Mouse (Mus musculus) embryonic facial prominence, embryonic 13.5 days (tissue): ENCODE data around the gene Greb1. TPM values are rescaled to one million over a fixed set of nuclear protein-coding genes. Genes with fewer than 3 reads are reported as not detected.

Experiments used
- ATAC-seq: fragments of 200-750 bp; cut with Nextera tagmentation; 2 replicates; pipeline ENCODE4 v1.8.0; 2017; ENCODE audit warnings: low read depth; ENCODE audit not compliant: insufficient number of reproducible peaks, insufficient read depth, low FRiP score, low TSS enrichment
- H3K27ac ChIP-seq: fragments of 300-500 bp; sonication (generic); 2 replicates; pipeline ENCODE4 v1.5.1; 2015; ENCODE audit warnings: moderate library complexity, mild to moderate bottlenecking, inconsistent platforms
- H3K27me3 ChIP-seq: fragments of 300-500 bp; sonication (generic); 2 replicates; pipeline ENCODE4 v1.6.1; 2015; ENCODE audit warnings: mild to moderate bottlenecking, inconsistent platforms
- H3K36me3 ChIP-seq: fragments of 300-500 bp; sonication (generic); 2 replicates; pipeline ENCODE4 v1.6.1; 2015; ENCODE audit warnings: mild to moderate bottlenecking, inconsistent platforms
- H3K4me1 ChIP-seq: fragments of 300-500 bp; sonication (generic); 2 replicates; pipeline ENCODE4 v1.6.1; 2015; ENCODE audit warnings: inconsistent platforms
- H3K4me2 ChIP-seq: fragments of 300-500 bp; sonication (generic); 2 replicates; pipeline ENCODE4 v1.6.1; 2015; ENCODE audit warnings: moderate library complexity, mild to moderate bottlenecking, inconsistent platforms
- H3K4me3 ChIP-seq: fragments of 300-500 bp; sonication (generic); 2 replicates; pipeline ENCODE4 v1.5.1; 2015; ENCODE audit warnings: mild to moderate bottlenecking, inconsistent platforms
- H3K9ac ChIP-seq: fragments of 300-500 bp; sonication (generic); 2 replicates; pipeline ENCODE4 v1.6.1; 2015; ENCODE audit warnings: mild to moderate bottlenecking, inconsistent platforms
- H3K9me3 ChIP-seq: fragments of 300-500 bp; sonication (generic); 2 replicates; pipeline ENCODE4 v1.6.1; 2016; ENCODE audit warnings: inconsistent platforms
- WGBS: fragments of 180-500 bp; shearing (Covaris S2); methylation state at CpG from one replicate; pipeline ENCODE4 v1.1.7; 2015; ENCODE audit warnings: mixed read lengths; 5-methylcytosine and 5-hydroxymethylcytosine counted together
- polyA plus RNA-seq: library from polyadenylated mRNA; unstranded; fragments of >200 nt; fragmentation: Nextera tagmentation; extraction: Ambion mirVana; gene quantifications from 2 replicates; pipeline ENCODE4 v1.2.1, GENCODE M21; 2015

Gene Greb1
- polyA plus RNA-seq, 1 experiment from 2014 or later, result 2.8 TPM

DNA sequence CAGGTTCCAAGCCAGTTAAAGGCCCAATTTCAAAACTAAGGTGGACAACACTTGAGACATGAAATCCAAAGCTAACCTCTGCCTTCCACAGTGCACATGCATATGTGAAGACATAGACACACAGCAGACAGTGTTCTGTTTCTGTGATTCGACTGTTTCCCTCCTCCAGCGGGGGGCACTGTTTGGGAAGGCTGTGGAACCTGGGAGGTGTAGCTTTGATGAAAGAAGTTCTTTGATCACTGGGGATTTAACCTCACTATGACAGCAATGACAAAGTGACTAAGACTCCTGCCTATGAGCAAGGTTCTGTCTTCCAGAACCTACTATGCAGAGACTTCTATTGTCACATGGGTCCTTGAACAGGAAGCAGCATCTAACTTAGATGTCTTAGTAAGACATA, 29.1 kb upstream of the Greb1 start:
- peaks cover 42% of the 10 kb centered on the region for H3K36me3 ChIP-seq
- WGBS, result 79% methylated on average over 2 of the region's 2 CpGs
- ATAC-seq, result no peak
- H3K9ac ChIP-seq, result no peak overlapping the region
- H3K4me2 ChIP-seq, result no peak overlapping the region
- no peaks in the 10 kb centered on the region for H3K27me3 ChIP-seq
- no peak overlapping the region for H3K27ac ChIP-seq
- H3K9me3 ChIP-seq, result no peaks in the 10 kb centered on the region
- no peaks in the 10 kb centered on the region for H3K4me1 ChIP-seq
- no peak overlapping the region for H3K4me3 ChIP-seq

DNA sequence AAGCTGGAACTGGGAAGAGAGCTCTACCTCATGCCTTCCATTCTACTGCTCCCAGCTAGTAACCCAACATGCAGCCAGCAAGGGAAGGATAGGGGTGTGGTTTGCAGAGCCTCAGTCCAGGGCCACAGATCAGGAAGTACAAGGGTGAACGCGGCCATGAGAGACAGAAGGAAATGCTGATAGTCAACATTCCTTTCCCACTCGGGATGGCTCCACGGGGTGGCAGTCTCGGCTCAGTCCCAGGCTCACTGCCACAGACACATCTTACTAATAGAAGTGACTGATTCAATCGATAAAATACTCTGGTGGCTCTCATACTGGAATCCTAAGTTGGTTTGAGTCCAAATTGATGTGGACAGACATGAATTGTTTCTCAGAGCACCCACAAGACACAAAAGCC, 27.8 kb upstream of the Greb1 start:
- no peak overlapping the region for H3K27ac ChIP-seq
- H3K36me3 ChIP-seq, result peaks cover 53% of the 10 kb centered on the region
- 77% methylated on average over 6 of the region's 6 CpGs for WGBS

DNA sequence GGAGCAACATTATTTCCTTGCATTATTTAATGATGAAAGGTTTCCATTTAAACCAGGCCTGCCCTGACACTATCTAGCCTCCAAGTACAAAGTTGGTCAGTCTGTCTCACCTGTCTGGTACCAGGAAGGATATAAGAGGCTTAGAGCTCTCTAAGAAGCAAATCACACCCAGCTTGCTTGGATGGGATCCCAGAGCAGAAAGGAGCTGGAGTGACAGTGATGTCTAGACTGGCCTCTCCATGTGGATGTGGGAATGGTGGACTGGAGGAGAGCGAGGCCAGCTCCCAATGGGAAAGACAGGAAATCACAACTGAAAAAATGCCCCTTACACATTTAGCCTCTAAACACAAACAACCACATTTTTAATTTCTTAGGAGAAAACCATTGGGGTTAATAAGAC, 23.0 kb upstream of the Greb1 start:
- Histone ChIP-seq H3K27me3 (no peaks in the 10 kb centered on the region), H3K36me3 (peaks cover 90% of the 10 kb centered on the region), H3K27ac (no peak overlapping the region), H3K9me3 (no peaks in the 10 kb centered on the region), H3K4me3 (no peak overlapping the region), H3K4me2 (no peak overlapping the region), H3K4me1 (no peaks in the 10 kb centered on the region), H3K9ac (no peak overlapping the region)
- 88% methylated on average over 1 of the region's 1 CpGs for WGBS
- no peak for ATAC-seq

More for the DNA sequence above, 27.8 kb upstream of the Greb1 start:
- ATAC-seq, result no peak
- H3K9ac ChIP-seq, result no peak overlapping the region
- no peaks in the 10 kb centered on the region for H3K27me3 ChIP-seq
- no peaks in the 10 kb centered on the region for H3K9me3 ChIP-seq
- H3K4me3 ChIP-seq, result no peak overlapping the region
- no peak overlapping the region for H3K4me2 ChIP-seq
- no peaks in the 10 kb centered on the region for H3K4me1 ChIP-seq

DNA sequence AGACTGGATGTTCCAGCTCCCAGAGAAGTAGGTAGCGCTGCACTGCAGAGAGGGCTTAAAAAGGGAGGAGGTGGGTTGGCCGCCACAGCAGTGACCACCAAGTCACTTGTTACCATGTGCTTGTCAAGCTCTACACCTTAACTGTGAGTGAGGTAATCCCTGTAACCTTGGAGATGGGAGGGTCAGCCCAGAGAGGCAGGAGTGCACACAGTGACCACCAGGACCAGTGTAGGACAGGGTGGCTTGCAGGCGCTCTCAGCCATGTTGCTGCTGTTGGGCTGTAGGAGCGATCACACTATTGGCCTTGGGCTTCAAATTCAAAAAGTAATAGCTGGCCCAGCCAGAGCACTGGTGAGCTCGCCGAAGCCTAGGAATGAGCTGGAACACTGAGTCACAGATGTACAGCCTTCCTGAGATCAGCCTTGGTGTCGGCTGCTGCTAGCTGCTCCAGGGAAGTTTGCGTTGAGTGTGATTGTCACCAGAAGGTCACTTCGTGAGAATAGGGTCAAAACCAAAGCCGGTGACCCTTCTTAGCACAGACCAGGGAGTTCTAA, 21.6 kb upstream of the Greb1 start:
- Histone ChIP-seq H3K9me3 (no peaks in the 10 kb centered on the region), H3K36me3 (peaks cover 88% of the 10 kb centered on the region)

DNA sequence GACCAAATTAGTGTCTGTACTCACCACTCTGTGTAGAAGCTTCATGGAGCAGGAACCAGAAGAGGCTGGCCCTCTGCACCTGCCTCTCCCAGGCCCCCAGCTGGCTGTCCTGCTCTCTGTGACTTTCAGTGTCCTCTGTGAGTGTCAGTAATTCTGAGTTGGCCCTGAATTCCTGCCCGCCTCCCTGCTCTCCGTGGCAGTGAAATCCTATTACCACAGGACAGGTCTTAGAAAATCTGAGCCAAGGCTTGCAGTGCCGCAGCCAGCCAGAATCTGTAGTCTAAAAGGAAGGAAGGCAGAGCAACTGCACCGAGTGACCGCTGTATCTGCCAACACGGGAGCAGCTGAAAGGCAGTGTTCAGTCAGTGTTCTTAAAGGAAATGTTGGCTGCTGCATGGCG, 20.1 kb upstream of the Greb1 start:
- H3K36me3 ChIP-seq, result peaks cover 92% of the 10 kb centered on the region
- no peak for ATAC-seq
- H3K4me1 ChIP-seq, result no peaks in the 10 kb centered on the region
- H3K4me2 ChIP-seq, result no peak overlapping the region
- H3K4me3 ChIP-seq, result no peak overlapping the region
- no peaks in the 10 kb centered on the region for H3K27me3 ChIP-seq
- H3K9ac ChIP-seq, result no peak overlapping the region
- H3K9me3 ChIP-seq, result no peaks in the 10 kb centered on the region
- H3K27ac ChIP-seq, result no peak overlapping the region
- WGBS, result 84% methylated on average over 7 of the region's 7 CpGs

More for the DNA sequence above, 21.6 kb upstream of the Greb1 start:
- WGBS, result 94% methylated on average over 10 of the region's 10 CpGs
- Histone ChIP-seq H3K4me2 (no peak overlapping the region), H3K27me3 (no peaks in the 10 kb centered on the region), H3K9ac (no peak overlapping the region), H3K27ac (no peak overlapping the region), H3K4me3 (no peak overlapping the region), H3K4me1 (no peaks in the 10 kb centered on the region)
- no peak for ATAC-seq

DNA sequence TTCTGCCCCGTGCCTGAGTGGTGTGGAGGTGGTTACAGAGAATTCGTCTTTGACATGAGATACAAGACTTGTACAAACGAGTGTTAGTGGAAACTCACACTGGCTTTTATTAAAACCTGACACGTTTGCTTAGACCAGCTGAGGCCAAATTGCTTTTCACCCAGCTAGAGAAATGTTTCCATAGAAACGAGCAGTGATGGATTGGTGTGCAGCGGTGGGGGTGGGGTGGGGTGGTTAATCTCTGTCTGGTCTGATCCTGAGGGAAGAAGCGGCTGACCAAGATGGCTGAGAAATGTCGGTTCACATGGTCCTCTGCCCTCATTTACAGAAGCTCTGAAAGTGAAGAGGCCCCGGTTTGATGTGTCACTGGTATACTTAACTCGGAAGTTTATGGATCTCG, 17.8 kb upstream of the Greb1 start:
- H3K4me3 ChIP-seq, result no peak overlapping the region
- no peak overlapping the region for H3K9ac ChIP-seq
- peaks cover 73% of the 10 kb centered on the region for H3K36me3 ChIP-seq
- 57% methylated on average over 11 of the region's 11 CpGs for WGBS
- no peaks in the 10 kb centered on the region for H3K9me3 ChIP-seq
- H3K4me2 ChIP-seq, result no peak overlapping the region
- ATAC-seq, result no peak
- no peaks in the 10 kb centered on the region for H3K27me3 ChIP-seq
- no peaks in the 10 kb centered on the region for H3K4me1 ChIP-seq
- no peak overlapping the region for H3K27ac ChIP-seq

DNA sequence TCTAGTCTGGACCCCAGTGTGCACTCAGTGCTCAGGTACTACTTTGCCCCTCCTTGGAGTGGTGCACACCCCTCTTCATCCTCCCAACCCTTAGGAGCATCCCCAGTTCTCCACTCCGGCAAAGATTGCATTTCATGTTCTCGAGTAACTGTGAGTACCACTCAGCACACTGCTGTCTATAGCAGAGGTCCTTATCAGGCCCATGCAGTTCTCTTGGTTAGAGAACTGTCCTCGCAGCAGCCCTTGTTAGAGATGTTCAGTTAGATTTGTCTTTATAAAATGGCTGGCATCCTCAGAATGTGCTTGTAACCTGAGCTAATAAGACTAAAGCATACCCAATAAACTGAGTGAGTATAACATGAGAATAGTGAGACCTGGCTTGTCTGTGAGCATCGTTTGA, 16.5 kb upstream of the Greb1 start:
- no peak overlapping the region for H3K4me2 ChIP-seq
- H3K4me1 ChIP-seq, result peaks cover 10% of the 10 kb centered on the region
- H3K36me3 ChIP-seq, result peaks cover 62% of the 10 kb centered on the region
- WGBS, result 84% methylated on average over 4 of the region's 4 CpGs
- no peak overlapping the region for H3K4me3 ChIP-seq
- H3K27me3 ChIP-seq, result no peaks in the 10 kb centered on the region
- H3K9me3 ChIP-seq, result no peaks in the 10 kb centered on the region
- ATAC-seq, result no peak
- H3K27ac ChIP-seq, result no peak overlapping the region
- H3K9ac ChIP-seq, result no peak overlapping the region

DNA sequence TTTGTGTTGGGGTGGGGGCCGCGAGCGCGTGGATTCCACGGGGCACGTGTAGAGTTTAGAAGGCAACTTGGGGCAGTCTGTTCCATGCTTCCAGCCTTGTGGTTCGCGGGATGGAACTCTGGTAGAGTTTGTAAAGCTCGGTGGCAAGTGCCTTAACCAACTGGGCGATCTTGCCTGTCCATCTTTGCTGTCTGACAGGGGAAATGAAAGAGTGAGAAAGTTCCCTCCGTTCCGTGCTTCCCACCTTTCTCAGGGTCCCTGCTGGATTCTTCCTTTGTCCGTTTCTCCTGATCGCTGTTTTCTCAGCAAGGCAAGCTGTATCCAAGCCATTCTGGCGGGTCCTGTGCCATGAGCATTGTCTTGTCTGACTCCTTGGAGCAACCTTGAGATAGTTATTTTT, 10.8 kb upstream of the Greb1 start:
- Histone ChIP-seq H3K27ac (no peak overlapping the region), H3K4me3 (peak overlapping the region; percentile 84), H3K9me3 (no peaks in the 10 kb centered on the region), H3K4me2 (peak overlapping the region; percentile 83), H3K4me1 (peaks cover 17% of the 10 kb centered on the region), H3K27me3 (peaks cover 28% of the 10 kb centered on the region), H3K9ac (peak overlapping the region; percentile 90), H3K36me3 (peaks cover 11% of the 10 kb centered on the region)
- no peak for ATAC-seq
- WGBS, result 2% methylated on average over 15 of the region's 15 CpGs

DNA sequence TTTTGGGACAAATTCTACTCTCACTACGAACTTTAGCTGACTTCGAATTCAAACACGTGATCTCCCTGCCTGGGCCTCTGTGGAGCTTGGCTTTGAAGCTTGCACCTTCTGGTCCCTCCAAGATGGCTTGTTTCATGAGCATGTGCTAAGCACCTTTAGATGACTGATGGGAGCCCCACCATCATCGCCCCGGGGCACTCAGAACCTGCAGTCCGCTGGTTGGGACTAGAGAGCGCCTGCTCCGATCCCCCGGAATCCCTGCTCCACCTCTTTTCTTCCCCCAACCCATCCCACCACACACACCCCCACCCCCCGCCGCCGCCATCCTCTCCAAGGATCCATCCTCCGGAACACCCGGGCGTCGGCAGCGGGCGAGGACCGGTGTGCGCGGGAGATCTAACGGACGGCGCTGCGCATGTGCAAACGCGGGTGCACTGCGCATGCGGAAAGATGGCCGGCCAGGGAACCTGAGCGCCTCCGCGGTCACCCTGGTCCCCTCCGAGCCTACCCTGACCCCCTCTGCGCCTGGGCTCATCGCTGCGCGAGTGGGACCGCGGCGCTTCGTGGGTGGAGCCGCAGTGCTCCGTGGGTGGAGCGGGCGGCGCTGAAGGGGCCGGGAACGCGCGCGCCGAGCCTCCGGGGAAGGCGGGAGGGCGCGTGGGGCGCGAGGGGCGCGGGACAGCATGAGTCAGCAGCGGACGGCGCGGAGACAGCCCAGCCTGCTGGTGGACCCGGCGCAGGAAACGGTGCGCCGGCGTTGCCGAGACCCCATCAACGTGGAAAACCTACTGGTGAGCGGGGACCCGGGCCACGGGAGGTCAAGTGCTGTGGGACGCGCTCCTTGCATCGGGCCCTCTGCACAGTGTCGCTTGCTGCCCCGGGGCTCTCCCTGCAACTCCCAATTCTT, 10.1 kb upstream of the Greb1 start, which contains the start of gene E2f6:
Gene E2f6 (plus strand): TSS at position 439 of the 907 bp plus-strand sequence.
- peaks cover 31% of the 10 kb centered on the region for H3K27me3 ChIP-seq
- H3K27ac ChIP-seq, result peak within 1 kb of the TSS; percentile 80
- peaks cover 17% of the 10 kb centered on the region for H3K4me1 ChIP-seq
- H3K4me2 ChIP-seq, result peak within 1 kb of the TSS; percentile 83
- H3K9me3 ChIP-seq, result no peaks in the 10 kb centered on the region
- WGBS, result 6% methylated on average over 74 of the region's 81 CpGs
- H3K36me3 ChIP-seq, result peaks cover 5% of the 10 kb centered on the region
- H3K9ac ChIP-seq, result peak within 1 kb of the TSS; percentile 90
- H3K4me3 ChIP-seq, result peak within 1 kb of the TSS; percentile 84
- peak; percentile 73 for ATAC-seq

DNA sequence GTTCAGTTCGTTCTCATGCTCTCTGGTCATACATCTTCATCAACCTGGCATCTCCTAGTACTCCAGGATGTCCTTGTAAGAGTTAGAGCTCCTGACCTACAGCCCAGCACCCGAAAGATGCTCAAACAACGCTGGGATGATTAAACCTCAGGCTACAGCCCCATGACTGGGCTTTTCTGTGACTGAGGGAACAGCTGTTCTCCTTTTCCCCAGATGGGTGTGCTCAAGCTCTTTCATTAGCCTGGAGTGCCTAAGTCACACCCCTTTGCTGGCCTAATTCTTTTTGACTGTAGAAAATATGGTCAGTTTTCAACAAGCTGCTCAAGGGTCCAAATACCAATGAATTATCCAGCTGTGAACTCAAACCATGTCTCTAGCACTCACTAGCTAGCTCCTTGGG, 7.4 kb upstream of the Greb1 start:
- ATAC-seq, result no peak

DNA sequence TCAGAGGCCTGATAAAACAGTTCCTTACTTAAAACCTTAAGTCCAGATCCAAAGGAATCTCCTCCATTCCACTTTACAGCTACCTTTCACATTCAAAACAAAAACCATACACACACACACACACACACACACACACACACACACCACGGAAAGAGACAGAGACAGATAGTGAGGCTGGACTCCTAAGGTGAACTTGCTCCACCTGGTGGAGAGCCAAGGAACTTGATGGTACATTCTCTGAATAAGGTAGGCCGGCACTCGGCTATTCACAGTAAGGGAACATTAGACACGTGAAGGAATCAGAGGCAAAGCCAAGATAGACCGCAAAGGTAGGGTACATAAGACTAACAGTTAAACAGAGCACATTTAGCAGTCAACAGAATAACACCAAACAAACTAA, 4.8 kb upstream of the Greb1 start:
- no peaks in the 10 kb centered on the region for H3K36me3 ChIP-seq
- peaks cover 14% of the 10 kb centered on the region for H3K4me1 ChIP-seq
- peaks cover 31% of the 10 kb centered on the region for H3K27me3 ChIP-seq
- H3K4me3 ChIP-seq, result no peak overlapping the region
- H3K9ac ChIP-seq, result no peak overlapping the region
- ATAC-seq, result no peak
- H3K27ac ChIP-seq, result no peak overlapping the region
- H3K4me2 ChIP-seq, result no peak overlapping the region
- no peaks in the 10 kb centered on the region for H3K9me3 ChIP-seq
- 5% methylated on average over 5 of the region's 5 CpGs for WGBS

More for the DNA sequence above, 7.4 kb upstream of the Greb1 start:
- no peak overlapping the region for H3K9ac ChIP-seq
- WGBS, result 43% methylated on average over 3 of the region's 3 CpGs
- H3K36me3 ChIP-seq, result no peaks in the 10 kb centered on the region
- H3K4me1 ChIP-seq, result peaks cover 21% of the 10 kb centered on the region
- H3K27me3 ChIP-seq, result peaks cover 31% of the 10 kb centered on the region
- H3K4me2 ChIP-seq, result no peak overlapping the region
- H3K9me3 ChIP-seq, result no peaks in the 10 kb centered on the region
- H3K27ac ChIP-seq, result no peak overlapping the region
- H3K4me3 ChIP-seq, result no peak overlapping the region

DNA sequence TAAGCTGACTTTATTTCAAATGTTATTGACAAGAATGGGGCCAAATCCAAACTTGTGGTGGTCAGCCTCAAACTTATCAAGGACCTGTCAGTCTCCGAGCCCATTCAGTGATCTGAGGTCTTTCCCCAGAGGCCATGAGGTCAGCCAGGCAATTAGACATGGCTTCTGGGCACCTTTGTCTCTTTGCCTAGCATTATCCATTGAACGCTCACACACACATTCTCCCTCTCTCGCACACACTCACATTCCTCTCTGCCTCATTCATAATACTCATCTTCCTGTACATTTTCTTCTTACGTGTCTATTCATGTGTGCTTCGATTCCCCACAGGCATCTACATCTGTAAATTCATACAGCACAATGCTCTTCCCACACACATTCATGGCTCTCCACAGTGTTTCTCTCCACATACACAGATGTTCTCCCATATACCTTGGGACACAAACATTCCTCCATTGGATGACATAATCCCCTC, 3.3 kb upstream of the Greb1 start:
- peaks cover 20% of the 10 kb centered on the region for H3K27me3 ChIP-seq
- H3K9ac ChIP-seq, result no peak overlapping the region
- peaks cover 27% of the 10 kb centered on the region for H3K4me1 ChIP-seq
- no peak overlapping the region for H3K4me3 ChIP-seq
- no peak overlapping the region for H3K4me2 ChIP-seq
- no peak overlapping the region for H3K27ac ChIP-seq
- H3K9me3 ChIP-seq, result no peaks in the 10 kb centered on the region
- no peaks in the 10 kb centered on the region for H3K36me3 ChIP-seq
- WGBS, result 29% methylated on average over 5 of the region's 5 CpGs
- ATAC-seq, result no peak
